Mouse (Mus musculus) c-Kit-positive CD71-positive TER-119-positive erythroid progenitor cells, embryonic 14.5 days (primary cell): ENCODE data around the gene D7Ertd443e.

Experiments
- DNase-seq: peaks from one replicate; pipeline ENCODE4 v3.0.0-alpha.2; 2013; ENCODE audit warnings: low spot score

D7Ertd443e gene

GRCm38 (mm10) chr7:134227773-134228455 is 157.5 kb downstream of the D7Ertd443e start:
- DNase-seq: no peak

- DNase-seq: no peak
Observed at GRCm38 (mm10) chr7:134227101-134227500, 158.4 kb downstream of the D7Ertd443e start.

- no peak for DNase-seq
Observed at GRCm38 (mm10) chr7:134226231-134226630, 159.2 kb downstream of the D7Ertd443e start.

GRCm38 (mm10) chr7:134224741-134225612 is 160.5 kb downstream of the D7Ertd443e start:
- no peak for DNase-seq

DNA sequence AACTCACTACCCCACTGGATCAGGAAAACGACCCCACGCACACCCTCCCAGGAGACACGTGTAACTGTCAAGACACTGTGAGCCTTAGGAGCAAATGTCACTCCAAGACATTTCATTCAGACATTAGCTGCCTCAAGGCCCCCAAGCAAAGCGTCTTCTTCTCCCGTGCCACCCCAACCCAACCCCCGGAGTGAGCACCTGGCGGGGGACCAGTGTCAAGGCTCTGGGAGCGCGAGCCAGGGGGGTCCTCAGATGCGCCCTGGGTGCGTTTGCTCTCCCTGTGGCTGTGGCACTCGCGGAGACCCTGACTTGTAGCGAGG is 161.1 kb downstream of the D7Ertd443e start:
- no peak for DNase-seq

- peak; percentile 29 for DNase-seq
Observed at GRCm38 (mm10) chr7:134223444-134224161, 161.9 kb downstream of the D7Ertd443e start.
